Mouse (Mus musculus) cerebellum, adult 9-11 months (tissue): Measurements from ENCODE around the gene Hopx.

ENCODE experiments used
- DNase-seq: peaks from one replicate; pipeline ENCODE4 v3.0.0; 2022

The Hopx gene

DNA sequence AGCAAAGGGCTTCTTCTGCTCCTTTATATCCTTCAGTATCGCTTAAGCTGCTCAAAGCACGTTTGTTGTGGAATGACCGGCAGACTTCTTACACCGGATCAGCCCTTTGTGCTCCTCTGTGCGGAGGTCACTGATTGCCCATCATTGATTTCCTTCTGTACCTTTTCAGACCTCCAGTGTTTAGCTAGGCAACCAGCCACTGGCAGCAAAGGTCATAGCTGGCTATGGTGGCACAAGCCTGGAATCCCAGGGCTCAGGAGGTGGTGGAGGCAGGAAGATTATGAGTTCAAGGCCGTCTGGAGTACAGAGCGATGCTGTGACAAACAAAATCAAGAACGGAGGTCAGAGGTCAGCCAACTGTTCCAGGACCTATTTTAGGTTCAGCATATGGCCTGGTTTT, 17.0 kb upstream of the Hopx start:
- DNase-seq, result no peak

DNA sequence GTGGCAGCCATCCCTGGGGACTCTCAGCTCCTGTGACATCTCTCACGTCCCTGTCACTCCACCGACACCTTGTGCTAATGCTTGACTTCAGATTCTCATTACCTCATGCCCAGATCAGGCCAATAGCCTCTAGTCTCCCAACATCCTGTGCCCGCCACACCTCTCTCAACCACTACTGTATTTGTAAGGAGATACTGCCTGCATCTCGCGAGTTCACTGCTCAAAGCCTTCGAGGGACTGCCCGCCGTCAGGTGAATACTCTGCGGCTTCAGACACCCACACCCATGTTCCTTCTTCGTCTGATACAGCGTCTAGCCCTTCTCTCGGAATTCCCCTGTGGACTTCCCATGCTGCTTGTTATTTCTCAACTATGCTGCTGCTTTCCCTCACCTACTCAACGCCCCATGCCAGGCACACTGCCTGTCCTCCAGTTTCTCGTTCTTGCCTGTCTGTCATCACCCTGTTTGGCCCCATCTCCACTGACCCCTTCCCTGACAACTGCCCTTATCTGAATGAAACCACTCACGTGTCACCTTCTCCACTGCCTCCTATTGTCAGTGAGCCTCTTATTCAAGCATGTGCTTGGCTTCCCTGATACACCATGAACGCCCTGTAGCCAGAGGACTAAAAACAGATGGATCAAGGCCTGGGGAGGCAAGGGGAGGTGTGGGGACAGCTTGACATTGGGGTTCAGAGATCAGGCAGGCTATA, 15.5 kb upstream of the Hopx start:
- DNase-seq, result no peak

DNA sequence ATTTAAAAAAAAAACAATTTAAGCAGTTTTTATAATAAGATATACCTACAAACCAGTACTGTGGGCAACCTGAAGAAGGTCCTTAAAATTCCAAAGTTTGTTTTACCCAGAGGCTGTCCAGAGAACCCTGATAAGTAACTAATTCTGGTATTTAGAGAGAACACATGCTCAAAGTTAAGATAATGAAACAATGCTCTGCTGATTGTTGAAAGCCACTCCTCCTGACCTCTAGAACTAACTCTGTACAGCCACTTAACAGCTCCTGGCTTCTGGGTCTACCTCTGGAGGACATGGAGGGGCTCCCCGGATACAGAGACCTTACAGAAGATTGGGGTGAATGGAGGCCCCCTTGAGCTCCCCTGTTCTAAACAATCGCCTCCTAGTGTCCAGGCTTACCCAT, 15.0 kb upstream of the Hopx start:
- no peak for DNase-seq

DNA sequence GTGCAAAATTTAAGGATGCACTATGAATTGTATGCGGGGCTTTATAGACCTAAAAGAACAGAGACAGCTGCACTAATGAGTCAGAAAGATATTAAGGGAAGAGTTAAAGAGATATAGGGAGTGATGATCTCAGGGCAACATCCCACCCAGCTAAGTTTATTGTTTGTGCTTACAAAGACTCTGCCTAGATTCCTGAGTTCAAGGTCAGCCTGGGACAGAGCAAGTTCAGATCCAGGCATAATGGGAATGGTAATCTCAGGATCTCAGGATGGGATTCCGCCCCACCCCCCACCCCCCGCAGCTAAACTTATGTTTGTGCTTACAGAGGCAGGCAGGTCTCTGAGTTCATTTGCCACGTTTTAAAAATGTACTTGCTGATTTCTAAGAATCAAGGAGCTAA, 13.9 kb upstream of the Hopx start:
- DNase-seq, result no peak

DNA sequence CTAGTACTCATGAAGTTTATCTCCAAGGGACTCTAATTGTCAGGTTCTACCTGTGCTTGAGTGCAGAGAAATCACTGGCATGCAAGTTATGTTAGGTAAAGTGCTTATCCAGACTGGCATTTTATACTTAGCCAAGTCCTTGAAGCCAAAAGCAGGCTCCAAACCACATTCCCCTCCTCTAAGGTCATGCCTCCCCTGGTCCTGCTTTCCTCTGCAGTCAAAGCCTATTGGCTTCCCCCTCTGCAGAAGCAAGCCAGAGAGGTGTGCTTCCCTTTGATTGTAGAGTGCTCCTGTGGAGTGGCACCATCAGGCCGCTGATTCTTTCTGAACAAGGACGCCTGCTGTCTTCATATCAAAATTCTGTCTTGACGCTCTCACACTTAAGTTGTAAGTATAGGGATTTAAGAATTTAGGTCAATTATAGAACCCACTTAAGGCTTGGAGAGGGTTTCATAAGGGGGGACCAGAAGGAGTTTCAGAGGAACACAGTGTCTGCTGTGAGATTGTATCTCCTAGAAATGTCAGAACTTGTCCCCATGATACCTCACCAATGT, 11.6 kb upstream of the Hopx start:
- DNase-seq, result no peak

DNA sequence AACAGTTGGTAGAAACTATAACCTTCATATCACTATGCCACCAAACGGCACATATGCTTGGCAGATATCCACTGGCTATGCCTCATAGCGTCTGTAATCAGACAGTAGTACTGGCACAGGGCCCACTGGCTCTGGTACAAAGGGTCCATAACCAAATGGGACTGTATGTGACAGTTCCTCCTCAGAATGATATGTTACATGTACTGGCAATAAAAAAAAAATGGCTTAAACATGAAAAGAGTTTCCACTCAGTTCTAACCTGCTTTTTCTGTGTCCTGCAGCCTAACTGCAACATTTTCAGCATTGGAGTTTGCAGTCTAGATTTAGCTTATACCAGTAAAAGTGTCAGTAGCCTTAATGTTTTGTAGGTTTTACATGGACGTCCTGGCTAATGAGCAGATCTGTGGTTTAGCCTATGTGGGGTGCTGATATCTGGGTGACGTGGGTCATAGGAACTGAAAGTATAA, 9.9 kb upstream of the Hopx start:
- no peak for DNase-seq

DNA sequence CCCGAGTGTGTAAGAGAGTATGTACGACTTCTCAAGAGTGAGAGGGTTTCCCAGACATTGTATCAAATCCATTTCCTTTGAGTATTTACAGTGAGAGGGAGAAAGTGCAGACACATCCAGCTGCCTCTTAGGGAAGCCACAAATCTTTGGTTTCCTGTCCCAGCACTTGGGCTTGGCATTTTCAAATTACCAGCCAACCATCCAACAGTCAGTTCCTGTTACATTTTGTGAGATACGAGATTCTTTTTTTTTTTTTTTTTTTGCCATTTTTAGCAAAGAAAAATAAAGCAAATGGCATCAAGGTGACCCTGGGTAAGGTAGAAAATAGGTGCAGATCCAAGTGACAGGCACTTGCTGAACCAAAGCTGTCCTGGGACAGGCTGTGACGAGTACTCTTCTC, 9.2 kb upstream of the Hopx start:
- no peak for DNase-seq

DNA sequence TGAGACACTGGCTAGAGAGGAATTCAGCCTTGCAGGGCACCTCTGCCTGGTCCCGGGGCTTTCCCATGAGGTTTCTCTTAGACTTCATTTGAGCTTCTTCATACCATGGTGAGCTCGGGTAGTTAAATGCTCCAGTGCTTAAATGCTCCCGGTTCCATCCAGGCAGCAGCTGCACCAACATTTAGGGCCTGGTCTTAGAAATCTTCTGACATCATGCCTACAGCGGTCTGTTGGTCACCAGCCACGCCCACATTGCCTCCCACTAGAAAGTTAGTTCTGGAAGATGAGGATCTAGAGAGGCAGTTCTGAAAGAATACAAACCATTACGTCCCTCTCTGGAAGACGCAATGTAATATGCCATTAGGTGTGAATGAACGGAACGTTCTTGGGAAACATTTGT, 8.7 kb upstream of the Hopx start:
- no peak for DNase-seq

DNA sequence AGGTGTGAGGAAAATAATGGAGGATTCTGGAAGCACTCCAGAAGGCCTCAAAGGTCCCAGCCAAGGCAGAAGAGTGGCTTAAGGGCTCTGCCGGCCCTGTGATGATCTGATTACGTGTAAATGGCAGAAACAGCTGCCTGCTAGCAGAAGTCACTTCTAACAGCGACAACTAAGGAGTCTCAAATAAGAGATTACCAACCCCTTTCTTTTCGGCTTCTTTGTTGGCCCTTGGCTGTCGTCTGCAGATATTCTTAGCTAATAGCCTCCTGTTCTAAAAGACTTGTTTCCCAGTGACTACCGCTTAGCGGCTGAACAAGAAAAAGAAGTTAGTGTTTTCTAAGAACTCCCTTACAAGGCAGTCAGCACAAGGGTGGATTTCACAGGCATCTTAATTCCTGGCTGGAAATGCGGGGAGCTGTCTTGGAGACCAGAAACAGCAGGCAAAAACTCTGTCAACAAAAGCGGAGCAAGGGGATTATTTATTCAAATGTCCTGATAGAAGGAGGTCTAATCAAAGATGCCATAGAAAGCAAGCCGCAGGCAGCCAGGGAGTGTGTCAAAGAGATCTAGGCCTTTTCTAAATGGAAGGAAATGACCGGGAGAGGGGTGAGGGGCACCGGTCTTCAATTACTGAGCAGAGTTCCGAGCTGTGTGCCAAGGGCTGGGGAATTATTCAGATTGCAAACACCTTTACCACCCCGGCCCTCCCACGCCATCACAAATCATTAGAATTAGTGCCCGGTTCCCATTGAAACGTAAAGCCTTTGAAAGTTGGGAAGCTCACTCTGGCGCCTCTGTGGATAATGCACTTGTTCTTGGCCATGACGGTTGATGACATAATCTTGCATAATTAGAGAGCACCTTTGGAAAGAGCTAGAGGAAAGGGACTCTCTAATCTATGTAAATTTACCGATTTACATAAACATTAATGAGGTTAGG, 7.6 kb upstream of the Hopx start:
- DNase-seq, result peak; percentile 34

DNA sequence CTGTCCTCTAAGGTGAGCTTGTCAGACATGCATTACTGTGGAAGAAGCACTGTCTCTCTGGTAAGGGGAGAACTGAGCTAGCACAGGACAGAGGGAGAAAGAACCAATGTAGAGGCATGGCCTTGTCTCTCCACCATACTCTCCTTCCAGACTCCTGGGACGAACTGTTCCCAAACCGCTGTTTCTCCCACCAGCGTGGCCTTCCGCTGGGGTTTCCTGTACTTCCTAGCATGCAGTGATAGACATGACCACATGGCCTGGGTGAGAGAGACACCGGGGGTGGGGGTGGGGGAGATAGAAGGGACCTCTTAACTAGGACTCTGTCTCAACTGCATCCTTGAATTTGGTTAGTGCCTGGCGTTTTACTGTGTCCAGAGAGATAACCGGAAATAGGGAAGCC, 5.8 kb upstream of the Hopx start:
- DNase-seq, result no peak

DNA sequence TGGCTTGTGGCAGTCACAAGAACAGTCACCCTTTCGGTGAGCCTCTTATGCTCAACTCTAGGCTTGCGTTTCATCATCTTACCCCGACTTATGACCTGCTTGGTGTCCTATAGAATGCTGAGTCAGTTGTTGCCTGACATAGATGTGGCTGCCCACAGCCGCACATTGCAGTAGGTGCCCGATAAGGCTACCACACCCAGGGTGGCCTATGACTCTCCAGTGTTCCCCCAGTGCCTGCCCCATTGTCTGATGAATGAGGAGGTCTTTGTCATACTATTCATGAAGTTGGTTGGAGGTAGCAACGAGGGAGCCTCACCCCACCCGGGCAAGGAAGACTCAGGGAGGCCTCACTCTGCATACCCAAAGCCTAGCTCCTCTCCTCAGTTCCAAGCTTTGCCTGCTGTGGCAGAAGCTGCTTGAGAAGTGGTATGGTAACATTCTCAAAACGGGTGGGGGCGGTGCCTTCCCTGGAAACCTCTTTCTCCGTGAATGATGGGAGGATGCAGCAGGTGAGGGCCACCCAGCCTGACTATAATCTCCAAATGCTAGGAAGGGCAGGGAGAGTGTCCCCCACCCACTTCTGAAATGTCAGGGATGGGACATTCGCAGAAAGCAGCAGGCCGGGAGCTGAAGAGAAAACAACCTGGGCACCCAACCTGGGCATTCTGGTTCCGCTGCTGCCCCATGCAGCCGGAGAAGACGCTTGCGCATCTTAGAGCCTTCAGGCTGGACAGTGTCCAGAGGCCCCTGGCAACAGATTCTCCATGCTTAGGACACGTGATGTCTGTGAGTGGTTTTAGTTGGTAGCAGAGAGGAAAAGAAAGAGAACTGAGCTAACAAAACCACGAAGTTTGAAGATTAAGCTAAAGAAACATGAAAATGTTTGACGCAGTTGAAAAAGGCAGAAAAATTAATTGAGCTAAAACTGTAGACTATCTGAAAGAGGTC, 4.8 kb upstream of the Hopx start:
- no peak for DNase-seq

DNA sequence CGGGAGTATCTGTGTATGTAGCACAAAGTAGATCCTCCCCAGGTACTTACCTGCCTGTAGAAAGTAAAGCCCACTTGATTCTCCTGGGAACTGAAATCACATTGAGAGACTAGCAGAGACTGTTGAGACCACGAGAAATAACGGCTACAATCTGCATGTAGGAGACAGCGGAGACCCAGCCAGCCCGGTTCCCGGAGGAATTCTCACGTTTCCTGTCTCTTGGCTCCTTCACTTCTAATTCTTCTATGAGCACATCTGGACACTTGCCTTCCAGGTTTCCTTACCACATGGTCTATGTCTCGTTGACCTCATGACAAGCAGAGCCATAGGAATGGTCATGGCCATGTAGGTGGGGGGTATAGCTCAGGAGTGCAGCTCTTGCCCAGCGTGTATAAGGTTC, 811 bp upstream of the Hopx start:
- DNase-seq, result no peak

DNA sequence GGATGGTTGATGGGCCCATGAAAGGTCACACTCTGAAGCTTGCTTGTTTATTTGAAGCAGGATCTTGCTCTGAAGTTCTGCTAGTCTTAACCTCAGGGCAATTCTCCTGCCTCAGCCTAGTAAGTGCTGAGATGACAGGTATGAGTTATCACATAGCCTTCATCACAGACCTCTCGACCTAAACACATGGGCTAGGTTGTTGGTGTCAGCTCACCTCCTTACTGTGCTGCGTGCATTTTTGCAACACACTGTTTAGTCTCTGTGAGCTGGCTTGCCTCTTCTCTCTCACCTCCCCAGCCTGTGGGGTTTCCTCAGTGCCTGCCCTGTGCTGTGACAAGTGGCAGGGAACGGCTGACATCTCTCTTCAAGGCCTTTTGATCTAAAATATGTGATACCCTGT, 1.1 kb downstream of the Hopx start:
- DNase-seq, result no peak

DNA sequence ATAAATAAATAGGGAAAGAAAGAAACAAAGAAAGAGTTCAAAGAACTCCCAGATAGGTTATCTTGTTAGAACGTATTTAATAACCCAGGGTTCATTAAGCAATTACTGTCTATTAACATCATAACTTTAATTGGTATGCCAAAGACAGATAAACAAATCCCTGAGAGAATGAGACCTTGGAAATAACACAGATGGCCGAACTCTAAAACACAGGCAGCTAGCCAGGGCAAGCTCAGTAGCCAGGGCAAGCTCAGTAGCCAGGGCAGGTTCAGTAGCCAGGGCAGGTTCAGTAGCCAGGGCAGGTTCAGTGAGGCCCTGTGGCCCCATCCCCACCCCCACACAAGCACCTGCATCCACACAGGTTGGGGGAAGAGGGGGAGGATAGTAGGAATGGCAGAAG, 2.9 kb downstream of the Hopx start:
- DNase-seq, result peak; percentile 22

DNA sequence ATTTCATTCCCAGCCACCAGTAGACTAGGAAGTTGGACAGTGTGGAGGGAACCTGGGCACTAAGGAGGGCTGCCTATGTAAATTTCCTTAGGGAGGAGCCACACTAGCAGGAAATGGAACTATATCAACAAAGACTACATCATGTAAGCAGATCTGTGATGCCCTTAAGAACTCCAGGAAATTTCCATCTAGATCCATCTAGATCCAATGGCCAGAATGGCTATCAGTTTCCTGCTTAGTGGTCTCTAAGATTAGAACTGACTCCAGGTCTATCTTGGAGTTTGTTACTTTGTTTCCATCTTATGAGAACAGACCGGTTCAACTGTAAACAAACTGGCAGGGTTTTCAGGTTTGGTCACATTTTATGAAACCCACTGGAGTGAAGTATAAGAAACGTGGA, 5.1 kb downstream of the Hopx start:
- no peak for DNase-seq

DNA sequence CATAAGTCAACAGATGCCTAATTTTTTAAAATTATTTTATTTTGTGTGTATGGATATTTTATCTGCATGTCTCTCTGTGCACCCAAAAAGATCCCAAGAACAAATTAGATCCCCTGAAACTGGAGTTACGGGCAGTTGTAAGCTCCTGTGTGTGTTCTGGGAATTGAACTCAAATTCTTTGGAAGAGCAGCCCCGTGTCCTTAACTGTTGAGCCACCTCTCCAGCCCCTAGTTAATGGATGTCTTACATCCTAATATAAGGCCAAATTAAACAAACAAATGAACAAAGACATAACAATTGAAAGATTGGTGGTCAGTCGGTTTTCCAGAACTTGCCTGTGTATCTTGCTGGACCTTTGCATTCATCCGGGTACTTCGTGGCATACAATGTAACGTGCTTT, 6.1 kb downstream of the Hopx start:
- no peak for DNase-seq

DNA sequence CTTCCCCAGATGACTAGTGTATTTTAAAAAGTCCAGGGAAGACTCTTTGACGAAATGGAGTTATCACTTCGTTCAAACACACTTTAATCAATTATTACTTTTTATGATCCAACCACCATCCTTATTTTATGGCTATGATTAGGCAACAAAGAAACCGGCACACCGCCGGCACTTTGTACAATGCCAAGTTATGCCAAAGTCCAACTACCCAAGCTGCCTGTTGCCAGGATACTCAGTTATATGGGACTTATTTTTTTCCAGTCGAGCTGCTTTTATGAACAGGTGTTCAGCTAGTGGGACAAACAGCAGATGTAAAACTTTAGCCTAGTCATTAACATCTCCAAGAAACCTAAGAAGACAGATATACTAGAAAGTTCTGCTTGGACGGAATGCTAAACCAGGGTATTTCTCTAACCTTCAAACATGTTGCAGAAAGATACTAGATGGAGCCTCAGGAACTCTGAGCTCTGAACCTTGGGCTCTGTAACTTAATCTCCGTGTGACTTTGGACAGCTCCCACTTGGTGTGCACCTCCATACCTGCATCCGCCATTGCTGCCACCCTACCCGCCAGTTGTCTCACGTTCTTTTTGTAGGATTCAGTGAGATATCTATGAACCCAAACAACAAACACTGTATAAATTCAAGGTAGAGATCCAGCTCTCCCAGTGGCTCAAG, 7.6 kb downstream of the Hopx start:
- no peak for DNase-seq

DNA sequence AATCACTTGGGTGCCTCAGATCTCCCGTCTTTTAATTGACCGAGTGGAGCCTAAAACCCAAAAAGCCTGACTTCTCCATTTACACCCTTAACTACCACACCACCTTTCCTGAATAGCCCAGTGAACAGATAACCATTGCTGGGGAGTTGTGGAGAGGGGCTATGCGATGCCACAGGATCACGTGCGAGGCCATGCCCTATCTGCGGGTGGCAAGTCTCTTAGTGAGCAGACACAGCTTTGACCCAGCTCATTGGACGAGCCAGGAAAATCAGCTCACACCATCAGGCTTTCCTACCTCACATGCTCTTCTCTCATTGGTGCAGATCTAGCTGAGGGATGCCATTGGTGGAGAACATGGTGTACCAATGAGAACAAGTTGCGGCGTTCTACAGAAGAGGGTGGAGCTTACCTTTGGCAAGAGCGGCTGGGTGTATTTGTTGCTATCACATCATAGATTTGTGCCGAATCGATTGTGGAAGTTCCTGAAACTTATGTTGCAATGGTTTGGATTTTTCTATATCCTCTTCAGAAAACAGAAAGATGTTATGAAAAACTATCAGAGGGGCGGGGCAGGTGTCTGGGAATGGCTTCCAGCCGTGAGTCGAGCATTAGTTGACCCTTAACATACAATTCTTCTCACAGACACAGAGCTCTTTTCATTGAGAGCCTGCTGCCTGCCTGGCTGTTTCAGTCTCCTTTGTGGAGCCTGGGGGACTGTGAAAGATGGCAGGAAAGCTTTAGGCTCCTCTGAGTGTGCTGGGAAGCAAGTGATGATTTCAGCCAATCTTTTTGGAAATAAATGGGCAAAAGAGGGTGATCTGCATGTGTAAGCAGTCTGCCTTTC, 12.2 kb downstream of the Hopx start:
- no peak for DNase-seq

DNA sequence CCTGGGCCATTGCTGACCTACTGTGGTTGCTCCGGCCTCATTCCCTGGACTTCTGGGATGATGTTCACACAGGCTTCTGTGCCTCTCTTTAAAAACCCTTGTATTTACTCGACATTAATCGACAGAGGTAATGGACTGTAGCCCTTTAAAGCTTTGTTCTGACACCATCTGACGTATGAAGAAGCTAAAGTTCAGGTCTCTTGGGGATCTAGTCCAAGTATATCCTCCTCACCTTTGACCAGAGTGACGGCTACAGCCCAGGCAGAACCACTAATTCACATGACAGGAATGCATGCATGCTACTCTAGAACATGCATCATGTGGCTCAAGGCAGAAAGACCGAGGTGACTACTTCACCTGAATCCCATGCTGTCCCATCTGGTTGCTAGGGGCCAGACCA, 14.2 kb downstream of the Hopx start:
- no peak for DNase-seq

DNA sequence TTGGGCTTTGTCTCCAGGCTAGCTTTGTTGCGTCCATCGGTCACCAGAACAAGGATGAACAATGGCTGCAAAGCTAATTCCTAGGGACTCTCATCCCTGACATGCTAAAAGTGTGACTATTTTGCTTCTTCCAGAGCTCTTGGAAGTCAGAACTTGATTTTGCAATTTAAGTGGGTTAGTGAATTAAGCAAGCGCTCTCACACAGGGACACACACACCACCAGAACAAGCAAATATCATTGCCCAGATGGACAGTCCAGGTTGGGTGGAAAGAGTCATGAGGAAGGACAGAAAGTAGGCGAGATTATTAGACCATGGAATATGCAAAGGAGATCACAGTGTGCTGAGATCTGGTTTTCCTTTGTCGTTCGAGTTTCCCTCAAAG, 14.9 kb downstream of the Hopx start:
- no peak for DNase-seq

DNA sequence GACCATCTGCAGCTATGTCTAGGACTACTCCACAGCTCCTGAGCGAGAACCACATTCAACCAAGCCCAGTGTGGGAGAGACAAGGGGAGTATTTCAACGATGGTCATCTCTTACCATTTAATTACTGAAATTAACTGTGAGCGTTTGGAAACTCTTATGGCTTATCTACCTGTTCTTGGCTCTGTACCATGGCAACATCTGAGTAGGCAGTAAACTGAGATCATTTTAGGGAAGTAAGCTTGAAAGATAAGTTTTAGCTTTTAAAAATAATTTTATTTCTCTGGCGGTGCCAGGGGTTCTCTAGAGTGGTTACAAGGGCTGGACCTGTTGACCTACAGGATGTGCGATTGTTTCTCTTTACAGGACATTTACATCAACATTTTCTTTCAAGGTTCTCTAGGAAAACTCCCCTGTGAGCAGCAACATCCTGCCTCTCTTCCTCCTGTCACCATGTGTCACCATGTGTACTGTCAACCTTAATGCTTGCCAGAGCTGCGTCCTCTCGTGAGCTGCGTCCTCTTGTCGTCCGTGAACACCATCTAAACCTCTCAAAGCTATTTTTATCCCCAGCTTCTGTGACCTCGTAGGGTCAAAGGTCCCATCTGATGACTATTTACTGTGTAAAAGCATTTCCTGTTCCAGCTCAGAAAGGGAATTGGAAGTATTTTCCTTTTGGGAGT, 15.5 kb downstream of the Hopx start:
- no peak for DNase-seq
